Mouse (Mus musculus): ENCODE results near the gene Maco1. TPM values are rescaled to one million over a fixed set of nuclear protein-coding genes. Genes with fewer than 3 reads are reported as not detected.

Gene Maco1
- polyA plus RNA-seq, 1 experiment: 14.9 TPM

DNA sequence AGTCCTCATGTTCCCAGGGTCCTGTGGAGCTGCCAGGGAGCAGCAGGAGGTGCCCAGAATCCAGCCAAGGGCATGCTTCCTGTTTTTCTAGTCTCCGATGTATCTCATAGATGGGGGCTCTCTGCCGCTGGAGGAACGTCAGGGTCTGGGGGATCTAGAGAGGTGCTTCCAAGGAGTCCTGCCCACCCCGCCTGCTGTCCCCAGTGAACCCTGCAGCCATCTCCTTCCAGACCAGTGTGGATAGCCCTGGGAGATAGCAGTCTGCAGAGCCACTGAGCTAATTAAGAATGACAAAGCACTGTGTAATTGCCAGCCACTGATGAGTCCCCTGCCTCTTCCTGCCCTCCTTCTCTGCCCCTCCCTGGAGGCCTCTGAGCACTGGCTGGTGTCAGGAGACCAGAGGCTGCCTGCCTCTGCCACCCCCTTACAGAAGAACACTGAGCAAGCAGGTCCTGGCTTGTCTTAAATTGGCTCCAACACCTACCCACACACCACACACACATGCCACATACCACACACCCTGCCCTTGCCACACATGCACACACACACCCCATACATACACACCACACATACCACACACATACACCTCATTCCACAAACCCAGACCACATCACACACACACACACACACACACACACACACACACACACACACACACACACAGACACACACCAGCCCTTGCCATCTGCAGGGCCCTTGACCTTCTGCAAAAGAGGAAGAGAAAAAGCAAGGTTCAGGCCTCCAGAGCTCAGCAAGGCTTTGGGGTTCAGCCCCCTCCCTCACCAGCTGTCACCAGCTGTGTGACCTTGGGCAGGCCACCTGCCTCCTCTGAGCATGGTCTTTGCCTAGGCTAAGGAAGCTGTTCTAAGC lies 80.1 kb downstream of the Maco1 start:
- no peak for DNase-seq (ENCODE audit: low read depth)

- no peak for DNase-seq (ENCODE audit: low read depth)
These were observed 83.3 kb downstream of the Maco1 start for GRCm38 (mm10) chr4:134769891-134770290.

DNA sequence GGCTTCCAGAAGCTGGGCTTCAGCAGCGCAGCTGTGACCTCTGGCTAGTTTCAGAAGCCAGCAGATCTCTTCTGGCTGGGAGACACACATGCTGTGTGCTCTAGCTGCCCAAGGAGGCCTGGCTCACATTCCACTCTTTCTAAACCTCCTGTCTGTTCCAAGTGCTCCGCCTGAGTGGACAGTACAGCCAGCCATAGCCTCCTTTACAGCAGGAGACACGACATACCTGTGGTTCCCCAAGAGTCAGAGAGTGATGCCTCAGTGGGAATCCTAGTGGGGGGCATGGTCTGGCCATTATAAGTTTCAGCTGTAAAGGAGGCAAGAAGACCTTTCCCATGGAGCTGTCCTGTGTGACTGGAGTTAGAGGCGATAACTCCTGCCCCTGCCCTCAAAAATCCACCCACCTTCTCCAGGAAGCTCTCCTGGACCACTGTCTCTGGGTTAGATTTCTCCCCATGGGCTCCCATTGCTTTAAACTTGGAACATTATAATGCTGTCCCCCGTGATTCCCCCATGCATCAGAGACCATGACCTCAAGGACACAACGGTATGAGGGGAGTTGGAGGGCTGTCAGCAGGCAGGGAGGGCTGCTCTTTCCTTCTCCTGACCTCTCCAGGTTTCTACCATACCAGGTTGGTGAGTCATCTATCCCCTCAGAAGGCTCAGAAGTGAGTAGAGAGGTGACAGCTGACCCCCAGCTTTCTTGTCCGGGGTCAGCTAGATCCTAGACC lies 83.9 kb downstream of the Maco1 start:
- DNase-seq (ENCODE audit: low read depth): no peak

DNA sequence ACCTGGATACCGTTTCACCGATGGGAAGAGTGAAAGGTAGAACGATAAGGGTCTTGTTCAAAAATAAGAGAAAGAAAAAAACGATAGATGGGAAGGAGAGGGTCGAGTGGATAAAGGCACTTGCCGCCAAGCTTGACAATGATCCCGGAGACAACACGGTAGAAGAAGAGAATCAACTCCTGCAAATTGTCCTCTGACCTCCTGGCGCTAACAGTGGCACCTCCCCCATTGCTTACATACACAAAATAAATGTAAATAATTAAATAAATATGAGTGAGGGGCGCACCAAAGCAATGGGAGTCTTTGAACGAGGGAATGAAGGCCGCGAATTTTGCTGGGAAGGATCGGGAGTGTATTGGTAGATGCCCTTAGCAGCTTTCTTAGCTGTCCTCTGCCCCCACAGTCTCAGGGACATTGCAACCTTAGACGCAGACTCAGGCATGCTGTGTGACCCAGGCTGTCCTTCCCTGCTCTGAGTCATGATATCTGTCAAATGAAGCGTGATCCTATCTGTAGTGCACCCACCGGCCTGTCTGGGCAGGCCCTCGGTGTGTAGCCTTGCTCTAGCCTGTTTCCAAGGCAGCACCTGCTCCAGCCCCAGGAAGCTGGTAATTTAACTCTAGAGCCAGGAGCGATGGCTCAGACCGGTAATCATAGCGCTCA lies 84.8 kb downstream of the Maco1 start:
- DNase-seq (ENCODE audit: low read depth): no peak

GRCm38 (mm10) chr4:134767426-134768225 lies 85.5 kb downstream of the Maco1 start, which contains the start of gene Ldlrap1:
Ldlrap1 (minus strand) TSS chr4:134768024.
- no peak for DNase-seq (ENCODE audit: low read depth)

- DNase-seq (ENCODE audit: low read depth): no peak
These were observed 86.2 kb downstream of the Maco1 start for GRCm38 (mm10) chr4:134766904-134767425.

GRCm38 (mm10) chr4:134766277-134766676 lies 86.9 kb downstream of the Maco1 start:
- no peak for DNase-seq (ENCODE audit: low read depth)

- no peak for DNase-seq (ENCODE audit: low read depth)
These were observed 88.8 kb downstream of the Maco1 start for GRCm38 (mm10) chr4:134764333-134764732.

DNA sequence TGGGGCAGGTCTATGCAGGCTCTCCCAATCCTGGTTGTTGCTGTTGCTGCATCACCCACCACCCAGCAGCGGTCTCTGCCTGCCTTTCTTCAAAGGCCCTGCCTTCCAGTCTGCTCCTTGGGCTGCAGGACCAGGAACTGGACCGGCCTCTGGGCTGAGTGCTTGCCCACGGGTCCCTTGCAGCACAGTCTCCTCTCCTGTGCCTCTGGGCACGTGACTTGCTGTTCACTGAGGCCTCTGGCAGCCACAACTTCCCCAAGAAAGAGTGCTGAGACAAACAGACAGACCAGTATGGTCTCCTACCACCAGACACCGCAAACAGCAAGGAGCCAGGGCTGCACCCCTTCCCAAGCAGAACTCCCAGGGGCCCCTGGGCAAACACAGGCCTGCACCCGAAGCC lies 90.8 kb downstream of the Maco1 start:
- no peak for DNase-seq (ENCODE audit: low read depth)

DNA sequence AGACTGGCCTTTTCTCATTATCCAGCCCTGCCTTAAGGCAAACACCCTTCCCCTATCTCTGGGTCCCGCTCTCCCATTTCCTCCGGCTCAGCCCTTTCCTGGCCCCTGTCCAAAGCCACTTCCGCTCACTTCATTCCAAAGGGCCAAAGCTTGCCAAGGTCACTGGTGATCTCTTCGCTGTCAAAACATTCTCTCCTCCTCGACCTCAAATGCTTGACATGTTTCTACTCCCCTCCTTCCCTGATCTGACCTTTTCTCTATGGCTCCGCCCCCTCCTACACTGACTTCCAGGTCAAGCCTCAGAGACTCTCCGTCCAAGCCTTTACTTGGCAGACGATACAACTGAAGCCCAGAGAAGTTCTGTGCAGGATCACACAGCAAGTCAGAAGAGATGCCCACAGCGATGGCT lies 92.3 kb downstream of the Maco1 start:
- DNase-seq (ENCODE audit: low read depth): no peak

- no peak for DNase-seq (ENCODE audit: low read depth)
These were observed 92.9 kb downstream of the Maco1 start for GRCm38 (mm10) chr4:134760281-134760680.

- no peak for DNase-seq (ENCODE audit: low read depth)
These were observed 93.6 kb downstream of the Maco1 start for GRCm38 (mm10) chr4:134759564-134759963.

GRCm38 (mm10) chr4:134758922-134759321 lies 94.2 kb downstream of the Maco1 start:
- DNase-seq (ENCODE audit: low read depth): no peak

GRCm38 (mm10) chr4:134758367-134758766 lies 94.8 kb downstream of the Maco1 start:
- no peak for DNase-seq (ENCODE audit: low read depth)

DNA sequence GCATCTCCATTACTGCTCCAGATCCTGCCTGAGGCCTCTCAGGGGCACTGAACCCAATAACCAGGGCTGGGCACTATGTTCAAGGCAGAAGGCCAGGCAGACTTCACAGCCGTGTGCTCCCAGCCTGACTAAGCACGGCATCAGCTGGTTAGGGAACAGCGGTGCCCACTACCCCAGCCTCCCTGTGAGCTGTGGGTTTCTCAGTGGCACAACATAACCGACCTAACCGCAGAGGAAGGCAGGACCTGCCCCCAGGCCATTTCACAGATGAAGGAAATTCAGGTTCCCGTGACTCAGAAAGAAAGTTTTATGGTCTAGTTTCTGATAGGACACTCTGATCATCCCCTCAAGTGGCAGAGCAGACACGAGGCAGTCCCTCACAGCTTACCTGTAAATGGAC lies 96.2 kb downstream of the Maco1 start:
- DNase-seq (ENCODE audit: low read depth): no peak

DNA sequence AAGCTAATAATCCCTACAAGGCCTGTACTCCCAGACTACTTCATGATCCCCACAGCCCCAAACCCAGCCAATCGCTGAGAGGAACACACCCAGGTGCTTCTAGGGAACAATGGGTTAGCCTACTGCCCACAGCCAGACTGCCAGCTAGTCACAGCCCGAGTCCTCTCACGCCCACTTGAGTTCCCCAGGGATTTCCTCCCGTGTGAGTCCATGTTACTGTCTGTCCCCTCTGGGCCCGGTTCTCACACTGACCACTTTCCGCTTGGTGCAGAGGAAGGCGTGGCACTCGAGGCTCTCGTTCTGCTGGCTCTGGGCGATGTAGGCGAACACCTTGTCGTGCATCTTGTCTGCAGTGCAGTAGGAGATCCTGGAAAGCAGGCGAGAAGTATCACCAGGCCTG lies 98.2 kb downstream of the Maco1 start:
- no peak for DNase-seq (ENCODE audit: low read depth)

DNA sequence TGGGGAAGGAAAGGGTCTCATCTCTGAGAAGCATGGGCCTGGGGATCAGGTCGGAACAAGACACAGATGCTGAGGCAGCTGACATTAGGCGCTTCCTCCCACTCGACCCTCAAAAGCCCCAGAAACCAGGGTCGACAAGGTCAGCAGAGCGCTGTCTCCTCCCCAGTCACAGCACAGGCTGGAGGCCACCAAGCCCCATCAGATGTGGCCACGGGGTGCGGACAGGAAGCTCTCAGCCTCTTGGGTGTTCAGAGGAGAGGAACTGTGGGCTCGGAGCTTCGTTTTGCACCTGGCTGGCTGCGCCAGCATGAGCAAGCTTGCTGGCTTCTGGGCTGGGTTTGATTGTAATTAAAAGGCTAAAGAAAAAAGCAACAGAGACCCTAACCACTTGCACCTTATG lies 98.8 kb downstream of the Maco1 start:
- no peak for DNase-seq (ENCODE audit: low read depth)

DNA sequence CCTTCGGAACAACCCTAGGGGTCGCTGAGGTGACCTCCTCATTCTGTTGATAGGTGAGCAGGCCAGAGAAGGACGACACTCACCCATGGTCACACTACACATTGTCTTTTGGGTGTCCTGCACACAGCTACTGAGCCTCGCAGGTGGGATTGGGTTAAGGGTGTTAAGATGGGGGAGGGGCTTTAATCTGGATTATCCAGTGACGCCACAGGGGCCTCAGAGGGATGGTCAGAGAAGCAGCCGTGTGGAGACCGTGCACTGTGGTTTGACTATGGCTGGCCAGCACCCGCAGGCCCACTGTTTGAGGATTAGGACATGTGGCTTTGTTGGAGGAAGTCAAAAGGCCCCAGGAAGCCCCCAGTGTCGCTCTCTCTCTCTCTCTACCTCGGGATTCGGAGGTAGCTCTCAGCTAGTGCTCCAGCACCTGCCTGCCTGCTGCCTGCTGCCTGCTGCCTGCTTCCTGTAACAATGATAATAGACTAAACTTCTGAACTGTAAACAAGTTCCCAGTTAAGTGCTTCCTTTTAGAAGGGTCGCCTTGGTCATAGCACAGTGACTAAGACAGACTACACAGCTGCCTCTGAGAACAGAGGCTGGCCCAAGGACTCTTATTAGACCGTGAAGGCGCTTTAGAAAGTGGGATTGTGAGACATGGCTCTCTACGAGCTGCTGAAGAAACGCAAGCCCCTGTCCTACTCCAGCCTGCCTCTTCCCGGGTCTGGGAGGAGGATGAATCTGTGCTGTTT lies 99.5 kb downstream of the Maco1 start:
- DNase-seq (ENCODE audit: low read depth): no peak

DNA sequence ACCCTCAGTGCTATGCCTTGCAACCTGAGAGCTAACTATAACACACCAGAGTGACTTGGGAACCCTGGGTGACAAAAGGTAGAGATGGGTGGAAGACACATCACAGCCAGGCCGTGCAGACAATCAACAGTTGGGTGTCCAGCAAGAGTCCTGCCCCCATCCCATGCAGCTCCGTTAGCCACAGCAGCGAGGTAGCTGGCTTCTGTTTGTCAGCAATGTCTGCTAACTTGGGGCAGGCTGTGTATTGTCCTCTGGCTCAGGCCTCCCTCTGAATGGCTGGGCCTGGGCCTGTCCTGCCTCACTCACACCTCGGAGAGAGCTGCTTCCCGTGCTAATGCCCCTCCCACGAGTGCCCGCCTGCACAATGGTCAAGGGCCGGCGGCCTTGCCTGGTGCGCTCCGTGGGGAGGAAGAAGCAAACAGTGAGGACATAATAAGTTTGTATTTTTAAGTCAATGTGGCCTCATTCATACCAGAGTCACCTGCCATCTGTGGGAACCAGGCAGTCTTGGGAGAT lies 100.2 kb downstream of the Maco1 start:
- no peak for DNase-seq (ENCODE audit: low read depth)

Measured in gonadal fat pad, adult 2 months (tissue).